Mouse (Mus musculus) midbrain, postnatal 0 days (tissue): ENCODE data around the gene Utrn. TPM values are rescaled to one million over a fixed set of nuclear protein-coding genes. Genes with fewer than 3 reads are reported as not detected.

Source experiments
- ATAC-seq: fragments of 200-750 bp; cut with Nextera tagmentation; 2 replicates; pipeline ENCODE4 v1.8.0; 2017; ENCODE audit warnings: moderate number of reproducible peaks, mild to moderate bottlenecking, moderate TSS enrichment, moderate library complexity; ENCODE audit not compliant: low FRiP score
- DNase-seq: peaks from one replicate; pipeline ENCODE4 v3.0.0-alpha.2; 2015; ENCODE audit warnings: low spot score
- H3K27ac ChIP-seq: fragments of 300-500 bp; sonication (generic); 2 replicates; pipeline ENCODE4 v1.5.1; 2014; ENCODE audit warnings: low read depth, mild to moderate bottlenecking, low read length, mixed read lengths
- H3K27me3 ChIP-seq: fragments of 300-500 bp; sonication (generic); 2 replicates; pipeline ENCODE4 v1.6.1; 2014; ENCODE audit warnings: low read length, control low read depth, mixed read lengths; ENCODE audit not compliant: insufficient read depth
- H3K36me3 ChIP-seq: fragments of 300-500 bp; sonication (generic); 2 replicates; pipeline ENCODE4 v1.6.1; 2014; ENCODE audit warnings: low read length, control low read depth, mixed read lengths; ENCODE audit not compliant: insufficient read depth
- H3K4me1 ChIP-seq: fragments of 300-500 bp; sonication (generic); 2 replicates; pipeline ENCODE4 v1.6.1; 2014; ENCODE audit warnings: mild to moderate bottlenecking, control low read depth, antibody characterized with exemption, low read length, mixed read lengths; ENCODE audit not compliant: insufficient read depth
- H3K4me2 ChIP-seq: fragments of 300-500 bp; sonication (generic); 2 replicates; pipeline ENCODE4 v1.6.1; 2014; ENCODE audit warnings: low read depth, mild to moderate bottlenecking, low read length, mixed read lengths; ENCODE audit not compliant: poor library complexity, severe bottlenecking
- H3K4me3 ChIP-seq: fragments of 300-500 bp; sonication (generic); 2 replicates; pipeline ENCODE4 v1.5.1; 2014; ENCODE audit warnings: low read depth, mild to moderate bottlenecking, low read length, moderate library complexity
- H3K9ac ChIP-seq: fragments of 300-500 bp; sonication (generic); replicated peaks from 2 replicates; pipeline ENCODE4 v1.6.1; 2014; ENCODE audit warnings: mild to moderate bottlenecking, low read length, moderate library complexity, mixed read lengths; ENCODE audit not compliant: poor library complexity, severe bottlenecking
- H3K9me3 ChIP-seq: fragments of 300-500 bp; sonication (generic); 2 replicates; pipeline ENCODE4 v1.6.1; 2016; ENCODE audit warnings: low read length, control low read depth
- CTCF ChIP-seq: IDR thresholded peaks from 2 replicates; pipeline ENCODE4 v1.5.1; 2016; ENCODE audit warnings: antibody characterized with exemption, mild to moderate bottlenecking
- WGBS: fragments of 180-500 bp; shearing (Covaris S2); extraction: QIAGEN DNeasy Blood & Tissue Kit; methylation state at CpG from one replicate; pipeline ENCODE4 v1.1.7; 2014; 5-methylcytosine and 5-hydroxymethylcytosine counted together
- polyA plus RNA-seq: library from polyadenylated mRNA; unstranded; fragments of >200 nt; fragmentation: Nextera tagmentation; extraction: Ambion mirVana; gene quantifications from 2 replicates; pipeline ENCODE4 v1.2.1, GENCODE M21; 2015
- total RNA-seq: library from RNA; depleted of rRNA; stranded (reverse); fragments of >200 nt; gene quantifications from 2 replicates; pipeline ENCODE4 v1.2.3, GENCODE M21; 2014

The Utrn gene
- total and polyA plus RNA-seq, 2 experiments from 2014 or later = 15.4 to 20.6 TPM

GRCm38 (mm10) chr10:12639638-12640037, 229.5 kb downstream of the Utrn start:
- DNase-seq = no peak
- H3K4me1 ChIP-seq = no peaks in the 10 kb centered on the region
- H3K4me2 ChIP-seq = no peak overlapping the region
- no peak overlapping the region for H3K4me3 ChIP-seq
- H3K27me3 ChIP-seq = no peaks in the 10 kb centered on the region
- H3K36me3 ChIP-seq = no peaks in the 10 kb centered on the region
- H3K27ac ChIP-seq = no peak overlapping the region
- 81% methylated on average over 4 of the region's 4 CpGs for WGBS
- no peak for TF ChIP-seq CTCF
- no peak for ATAC-seq
- H3K9ac ChIP-seq = no peak overlapping the region
- H3K9me3 ChIP-seq = no peaks in the 10 kb centered on the region

GRCm38 (mm10) chr10:12633965-12634364, 235.2 kb downstream of the Utrn start:
- H3K4me1 ChIP-seq = no peaks in the 10 kb centered on the region
- H3K4me2 ChIP-seq = no peak overlapping the region
- H3K36me3 ChIP-seq = no peaks in the 10 kb centered on the region
- H3K9me3 ChIP-seq = no peaks in the 10 kb centered on the region
- TF ChIP-seq CTCF = no peak
- H3K27ac ChIP-seq = no peak overlapping the region
- H3K4me3 ChIP-seq = no peak overlapping the region
- no peak overlapping the region for H3K9ac ChIP-seq
- WGBS = 94% methylated on average over 4 of the region's 4 CpGs
- ATAC-seq (no peak), DNase-seq (no peak)
- no peaks in the 10 kb centered on the region for H3K27me3 ChIP-seq

- no peaks in the 10 kb centered on the region for H3K27me3 ChIP-seq
- WGBS = 75% methylated on average over 5 of the region's 5 CpGs
- no peak for ATAC-seq
These were observed 238.2 kb downstream of the Utrn start for GRCm38 (mm10) chr10:12630933-12631332.

GRCm38 (mm10) chr10:12618397-12618796, 250.8 kb downstream of the Utrn start:
- H3K27ac ChIP-seq = no peak overlapping the region
- H3K9ac ChIP-seq = no peak overlapping the region
- H3K4me3 ChIP-seq = no peak overlapping the region
- H3K27me3 ChIP-seq = no peaks in the 10 kb centered on the region
- no peak for TF ChIP-seq CTCF
- H3K9me3 ChIP-seq = no peaks in the 10 kb centered on the region
- DNase-seq (no peak), ATAC-seq (no peak)
- no peaks in the 10 kb centered on the region; the same call in 1 of the 2 replicates for H3K4me1 ChIP-seq
- 83% methylated on average over 3 of the region's 3 CpGs for WGBS
- H3K36me3 ChIP-seq = no peaks in the 10 kb centered on the region
- H3K4me2 ChIP-seq = no peak overlapping the region

More at GRCm38 (mm10) chr10:12630933-12631332, 238.2 kb downstream of the Utrn start:
- Histone ChIP-seq H3K4me3 (no peak overlapping the region), H3K4me2 (no peak overlapping the region), H3K4me1 (no peaks in the 10 kb centered on the region), H3K9me3 (no peaks in the 10 kb centered on the region), H3K27ac (no peak overlapping the region), H3K9ac (no peak overlapping the region), H3K36me3 (no peaks in the 10 kb centered on the region)
- DNase-seq = no peak
- TF ChIP-seq CTCF = no peak

GRCm38 (mm10) chr10:12615723-12616122, 253.4 kb downstream of the Utrn start:
- DNase-seq = peak; percentile 45
- Histone ChIP-seq H3K9me3 (no peaks in the 10 kb centered on the region), H3K36me3 (no peaks in the 10 kb centered on the region), H3K9ac (no peak overlapping the region), H3K27me3 (no peaks in the 10 kb centered on the region), H3K4me1 (no peaks in the 10 kb centered on the region; the same call in 1 of the 2 replicates), H3K27ac (no peak overlapping the region), H3K4me2 (peak overlapping the region; percentile 64; the same call in 1 of the 2 replicates), H3K4me3 (no peak overlapping the region)
- peak; percentile 67 for TF ChIP-seq CTCF
- ATAC-seq = 0 out of 2 replicates have a peak, but pooled peaks have one; percentile 3
- 62% methylated on average over 3 of the region's 3 CpGs for WGBS

- H3K4me3 ChIP-seq = peak overlapping the region; percentile 61
- ATAC-seq = peak; percentile 42; the same call in 1 of the 2 replicates
- H3K27me3 ChIP-seq = no peaks in the 10 kb centered on the region
- H3K36me3 ChIP-seq = no peaks in the 10 kb centered on the region
- H3K27ac ChIP-seq = peak overlapping the region; percentile 21; the same call in 1 of the 2 replicates
- H3K4me2 ChIP-seq = peak overlapping the region; percentile 64
- 5% methylated on average over 22 of the region's 22 CpGs for WGBS
- no peaks in the 10 kb centered on the region for H3K9me3 ChIP-seq
- peak overlapping the region; percentile 52 for H3K9ac ChIP-seq
- no peaks in the 10 kb centered on the region; the same call in 1 of the 2 replicates for H3K4me1 ChIP-seq
- DNase-seq = peak; percentile 60
- 0 out of 2 replicates have a peak, but pooled peaks have one; percentile 15 for TF ChIP-seq CTCF
These were observed 254.5 kb downstream of the Utrn start for GRCm38 (mm10) chr10:12614465-12615199.
